Mouse (Mus musculus) heart, embryonic 14.5 days (tissue): ENCODE data around the gene Duox1. TPM values are rescaled to one million over a fixed set of nuclear protein-coding genes. Genes with fewer than 3 reads are reported as not detected.
A peak's percentile ranks its signal among the peaks of the same experiment; 100 is the strongest.

ENCODE experiments used
- ATAC-seq: fragments of 200-750 bp; cut with Nextera tagmentation; 2 replicates; pipeline ENCODE4 v1.8.0; 2017; ENCODE audit warnings: low read depth, moderate TSS enrichment; ENCODE audit not compliant: insufficient number of reproducible peaks, insufficient read depth, low FRiP score
- H3K27ac ChIP-seq, 2 experiments: fragments of 200-500 bp in 1 of 2; fragments of 300-500 bp in 1 of 2; sonication (generic) in 1 of 2; replicated peaks in 1 of 2; 2 replicates each; pipeline ENCODE4 v1.5.1; 2012 to 2014; ENCODE audit warnings: low read depth in 2 of 2, low read length in 2 of 2, control low read depth in 1 of 2, mild to moderate bottlenecking in 1 of 2, mixed read lengths in 1 of 2; ENCODE audit not compliant: control insufficient read depth in 1 of 2, insufficient read depth in 1 of 2
- H3K27me3 ChIP-seq: fragments of 300-500 bp; sonication (generic); 2 replicates; pipeline ENCODE4 v1.6.1; 2014; ENCODE audit warnings: mild to moderate bottlenecking, low read length, control low read depth; ENCODE audit not compliant: control insufficient read depth, insufficient read depth
- H3K36me3 ChIP-seq: fragments of 300-500 bp; sonication (generic); 2 replicates; pipeline ENCODE4 v1.6.1; 2014; ENCODE audit warnings: mild to moderate bottlenecking, control low read depth, low read length, mixed read lengths; ENCODE audit not compliant: control insufficient read depth, insufficient read depth
- H3K4me1 ChIP-seq, 2 experiments: fragments of 200-500 bp in 1 of 2; fragments of 300-500 bp in 1 of 2; sonication (generic) in 1 of 2; 2 replicates each; pipeline ENCODE4 v1.6.1; 2012 to 2014; ENCODE audit warnings: low read length in 2 of 2, control low read depth in 1 of 2, mixed read lengths in 1 of 2; ENCODE audit not compliant: control insufficient read depth in 2 of 2, insufficient read depth in 2 of 2
- H3K4me2 ChIP-seq: fragments of 300-500 bp; sonication (generic); 2 replicates; pipeline ENCODE4 v1.6.1; 2014; ENCODE audit warnings: mild to moderate bottlenecking, low read length
- H3K4me3 ChIP-seq, 2 experiments: fragments of 200-500 bp in 1 of 2; fragments of 300-500 bp in 1 of 2; sonication (generic) in 1 of 2; 2 replicates each; pipeline ENCODE4 v1.5.1; 2012 to 2014; ENCODE audit warnings: low read length in 2 of 2, mild to moderate bottlenecking in 2 of 2, control low read depth in 1 of 2, low read depth in 1 of 2, moderate library complexity in 1 of 2; ENCODE audit not compliant: control insufficient read depth in 1 of 2, insufficient read depth in 1 of 2
- H3K9ac ChIP-seq: fragments of 300-500 bp; sonication (generic); 2 replicates; pipeline ENCODE4 v1.6.1; 2014; ENCODE audit warnings: mild to moderate bottlenecking, low read length
- H3K9me3 ChIP-seq: fragments of 300-500 bp; sonication (generic); 2 replicates; pipeline ENCODE4 v1.6.1; 2016; ENCODE audit warnings: low read length, control low read depth; ENCODE audit not compliant: control insufficient read depth
- WGBS: fragments of 180-500 bp; shearing (Covaris S2); extraction: QIAGEN DNeasy Blood & Tissue Kit; methylation state at CpG from one replicate; pipeline ENCODE4 v1.1.7; 2014; 5-methylcytosine and 5-hydroxymethylcytosine counted together
- polyA plus RNA-seq: library from polyadenylated mRNA; unstranded; fragments of >200 nt; fragmentation: Nextera tagmentation; extraction: Ambion mirVana; gene quantifications from 2 replicates; pipeline ENCODE4 v1.2.1, GENCODE M21; 2014

Gene Duox1
- polyA plus RNA-seq, 1 experiment from 2014 or later = 0.05 TPM

GRCm38 (mm10) chr2:122351156-122351930 is 35.9 kb downstream of the Duox1 start:
- peak overlapping the region in 1 of 2 experiments; percentile 24; a peak in 1 of 4 replicates for H3K27ac ChIP-seq
- H3K36me3 ChIP-seq = peaks cover 13% of the 10 kb centered on the region; the same call in 1 of the 2 replicates
- peaks cover 20 to 42% of the 10 kb centered on the region in 2 experiments for H3K4me1 ChIP-seq
- H3K9ac ChIP-seq = no peak overlapping the region
- no peaks in the 10 kb centered on the region for H3K9me3 ChIP-seq
- no peak overlapping the region for H3K4me3 ChIP-seq
- no peaks in the 10 kb centered on the region for H3K27me3 ChIP-seq
- no peak for ATAC-seq
- no peak overlapping the region for H3K4me2 ChIP-seq
- 67% methylated on average over 5 of the region's 5 CpGs for WGBS

- no peaks in the 10 kb centered on the region for H3K27me3 ChIP-seq
- no peak overlapping the region for H3K9ac ChIP-seq
- no peak for ATAC-seq
- peaks cover 15% of the 10 kb centered on the region for H3K36me3 ChIP-seq
- H3K4me2 ChIP-seq = no peak overlapping the region
- H3K9me3 ChIP-seq = no peaks in the 10 kb centered on the region
- WGBS = 52% methylated on average over 4 of the region's 4 CpGs
- peak overlapping the region in 1 of 2 experiments; percentile 24; a peak in 1 of 4 replicates for H3K27ac ChIP-seq
- H3K4me1 ChIP-seq = peaks cover 20 to 42% of the 10 kb centered on the region in 2 experiments
- H3K4me3 ChIP-seq = no peak overlapping the region
Measured at GRCm38 (mm10) chr2:122351931-122352329, 36.5 kb downstream of the Duox1 start.

GRCm38 (mm10) chr2:122352992-122353391 is 37.5 kb downstream of the Duox1 start:
- H3K9me3 ChIP-seq = no peaks in the 10 kb centered on the region
- H3K4me1 ChIP-seq = peaks cover 16 to 38% of the 10 kb centered on the region in 2 experiments
- no peak overlapping the region for H3K4me3 ChIP-seq
- H3K27ac ChIP-seq = no peak overlapping the region
- no peak overlapping the region for H3K9ac ChIP-seq
- WGBS = 58% methylated on average over 6 of the region's 6 CpGs
- H3K4me2 ChIP-seq = no peak overlapping the region
- no peak for ATAC-seq
- H3K27me3 ChIP-seq = no peaks in the 10 kb centered on the region
- peaks cover 22% of the 10 kb centered on the region for H3K36me3 ChIP-seq

- peaks cover 15 to 35% of the 10 kb centered on the region in 2 experiments for H3K4me1 ChIP-seq
- H3K27me3 ChIP-seq = no peaks in the 10 kb centered on the region
- no peak for ATAC-seq
- H3K27ac ChIP-seq = no peak overlapping the region
- no peak overlapping the region for H3K4me3 ChIP-seq
- H3K9ac ChIP-seq = no peak overlapping the region
- H3K36me3 ChIP-seq = peaks cover 24% of the 10 kb centered on the region
- 81% methylated on average over 8 of the region's 8 CpGs for WGBS
- H3K9me3 ChIP-seq = no peaks in the 10 kb centered on the region
- H3K4me2 ChIP-seq = no peak overlapping the region
Measured at GRCm38 (mm10) chr2:122353765-122354164, 38.3 kb downstream of the Duox1 start.

GRCm38 (mm10) chr2:122354191-122354929 is 38.9 kb downstream of the Duox1 start:
- peaks cover 27% of the 10 kb centered on the region for H3K36me3 ChIP-seq
- peaks cover 12 to 30% of the 10 kb centered on the region in 2 experiments; a peak in 3 of 4 replicates for H3K4me1 ChIP-seq
- H3K27me3 ChIP-seq = no peaks in the 10 kb centered on the region
- H3K9ac ChIP-seq = no peak overlapping the region
- 57% methylated on average over 12 of the region's 12 CpGs for WGBS
- no peaks in the 10 kb centered on the region for H3K9me3 ChIP-seq
- H3K4me3 ChIP-seq = no peak overlapping the region
- no peak overlapping the region for H3K27ac ChIP-seq
- ATAC-seq = no peak
- H3K4me2 ChIP-seq = no peak overlapping the region

- 74% methylated on average over 5 of the region's 5 CpGs for WGBS
- ATAC-seq = no peak
- H3K27ac ChIP-seq = no peak overlapping the region
- H3K9ac ChIP-seq = no peak overlapping the region
- H3K27me3 ChIP-seq = no peaks in the 10 kb centered on the region
- no peak overlapping the region for H3K4me3 ChIP-seq
- H3K9me3 ChIP-seq = no peaks in the 10 kb centered on the region
- H3K4me2 ChIP-seq = no peak overlapping the region
- peaks cover 8 to 24% of the 10 kb centered on the region in 2 experiments; a peak in 3 of 4 replicates for H3K4me1 ChIP-seq
- H3K36me3 ChIP-seq = peaks cover 27% of the 10 kb centered on the region
Measured at GRCm38 (mm10) chr2:122355389-122355788, 39.9 kb downstream of the Duox1 start.

GRCm38 (mm10) chr2:122356187-122356586 is 40.7 kb downstream of the Duox1 start:
- Histone ChIP-seq H3K4me2 (no peak overlapping the region), H3K4me3 (no peak overlapping the region), H3K27me3 (no peaks in the 10 kb centered on the region), H3K4me1 (peaks cover 8 to 24% of the 10 kb centered on the region in 2 experiments; a peak in 3 of 4 replicates), H3K36me3 (peaks cover 27% of the 10 kb centered on the region), H3K9me3 (no peaks in the 10 kb centered on the region), H3K27ac (no peak overlapping the region), H3K9ac (no peak overlapping the region)
- WGBS = 84% methylated on average over 3 of the region's 3 CpGs
- ATAC-seq = no peak
